Mouse (Mus musculus) CD4-positive, CD25-positive, alpha-beta regulatory T cell, adult 4 months (primary cell): Measurements from ENCODE around the gene Rhox2e. TPM values are rescaled to one million over a fixed set of nuclear protein-coding genes. Genes with fewer than 3 reads are reported as not detected.
"Not testable (repeated sequence)": the region's sequence is repeated elsewhere in the genome, so short reads cannot be mapped to it uniquely, and the experiment has no call there.

Experiments used
- ATAC-seq: one replicate; pipeline ENCODE4 v1.8.0; 2017
- polyA plus RNA-seq, 2 experiments: library from polyadenylated mRNA; unstranded; fragments of 100-300 nt; shearing (Covaris generic); gene quantifications; one replicate each; pipeline ENCODE4 v1.2.1; 2017

The Rhox2e gene
- not detected for polyA plus RNA-seq

DNA sequence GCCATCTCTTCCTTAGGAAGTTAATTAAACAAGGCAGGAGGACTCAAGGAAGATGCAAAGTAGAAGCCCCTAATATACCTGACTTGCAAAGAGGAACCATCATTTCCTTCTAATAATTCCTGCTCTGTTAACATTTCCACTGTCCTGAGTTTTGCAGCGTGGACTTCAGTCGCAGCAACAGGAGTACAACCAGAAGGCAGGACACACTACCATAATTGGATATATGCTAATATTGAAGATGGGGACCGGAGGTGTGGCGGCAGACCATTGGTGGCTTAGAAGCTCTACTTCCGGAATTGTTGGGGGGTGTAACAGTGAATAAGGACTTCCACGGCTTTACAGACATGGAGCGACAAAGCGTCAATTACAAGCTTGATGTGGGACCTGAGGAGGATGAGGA lies at the start of gene Rhox2e:
Rhox2e (plus strand) TSS at position 301 of the 400 bp plus-strand sequence.
- ATAC-seq = not testable (repeated sequence)

DNA sequence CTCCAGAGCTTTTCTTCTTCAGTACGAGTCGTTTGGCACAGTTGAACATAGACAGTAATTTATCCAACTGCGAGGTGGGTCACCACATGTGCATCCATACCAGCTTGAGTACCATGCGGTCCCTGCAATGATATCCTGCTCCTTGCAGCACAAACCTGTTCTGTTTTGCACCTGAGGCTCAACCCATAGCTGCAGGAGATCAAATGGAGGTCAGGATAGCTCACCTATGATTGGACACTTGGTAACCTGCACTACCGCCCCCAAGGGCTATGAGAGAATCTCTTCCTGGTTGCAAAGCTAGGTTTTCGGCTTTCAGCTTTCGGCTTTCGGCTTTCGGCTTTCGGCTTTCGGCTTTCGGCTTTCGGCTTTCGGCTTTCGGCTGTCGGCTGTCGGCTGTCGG lies 16.2 kb upstream of the Rhox2e start, which contains the start of gene Rhox4d:
Rhox4d (plus strand) TSS at position 301 of the 400 bp plus-strand sequence.
- not testable (repeated sequence) for ATAC-seq

DNA sequence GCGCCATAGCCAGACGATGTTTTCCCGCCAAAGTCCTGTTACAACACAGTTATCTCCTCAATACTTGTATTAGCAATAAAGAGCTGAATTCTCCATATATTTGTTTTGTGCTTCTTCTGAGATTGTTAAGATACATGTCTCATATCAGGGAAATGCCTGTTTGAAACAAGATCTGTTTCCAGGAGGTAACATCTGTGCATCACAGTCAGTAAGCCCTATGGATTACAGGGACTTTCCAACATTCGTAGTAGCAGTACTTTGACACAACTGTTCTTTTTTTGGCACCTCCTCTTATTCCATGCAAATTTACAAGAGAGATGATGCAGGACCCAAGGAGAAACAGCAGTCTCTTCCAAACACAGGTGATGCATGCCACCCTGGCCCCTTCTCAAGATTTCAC lies 11.5 kb downstream of the Rhox2e start, which contains the start of gene Rhox3e:
Rhox3e (plus strand) TSS at position 301 of the 400 bp plus-strand sequence.
- ATAC-seq = not testable (repeated sequence)

DNA sequence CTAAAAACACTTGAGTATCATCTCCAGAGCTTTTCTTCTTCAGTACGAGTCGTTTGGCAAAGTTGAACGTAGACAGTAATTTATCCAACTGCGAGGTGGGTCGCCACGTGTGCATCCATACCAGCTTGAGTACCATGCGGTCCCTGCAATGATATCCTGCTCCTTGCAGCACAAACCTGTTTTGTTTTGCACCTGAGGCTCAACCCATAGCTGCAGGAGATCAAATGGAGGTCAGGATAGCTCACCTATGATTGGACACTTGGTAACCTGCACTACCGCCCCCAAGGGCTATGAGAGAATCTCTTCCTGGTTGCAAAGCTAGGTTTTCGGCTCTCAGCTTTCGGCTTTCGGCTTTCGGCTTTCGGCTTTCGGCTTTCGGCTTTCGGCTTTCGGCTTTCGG lies 26.9 kb downstream of the Rhox2e start, which contains the start of gene Rhox4e:
Rhox4e (plus strand) TSS at position 301 of the 400 bp plus-strand sequence.
- ATAC-seq = not testable (repeated sequence)

DNA sequence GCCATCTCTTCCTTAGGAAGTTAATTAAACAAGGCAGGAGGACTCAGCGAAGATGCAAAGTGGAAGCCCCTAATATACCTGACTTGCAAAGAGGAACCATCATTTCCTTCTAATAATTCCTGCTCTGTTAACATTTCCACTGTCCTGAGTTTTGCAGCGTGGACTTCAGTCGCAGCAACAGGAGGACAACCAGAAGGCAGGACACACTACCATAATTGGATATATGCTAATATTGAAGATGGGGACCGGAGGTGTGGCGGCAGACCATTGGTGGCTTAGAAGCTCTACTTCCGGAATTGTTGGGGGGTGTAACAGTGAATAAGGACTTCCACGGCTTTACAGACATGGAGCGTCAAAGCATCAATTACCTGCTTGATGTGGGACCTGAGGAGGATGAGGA lies 40.9 kb downstream of the Rhox2e start, which contains the start of gene Rhox2f:
Rhox2f (plus strand) TSS at position 301 of the 400 bp plus-strand sequence.
- not testable (repeated sequence) for ATAC-seq

DNA sequence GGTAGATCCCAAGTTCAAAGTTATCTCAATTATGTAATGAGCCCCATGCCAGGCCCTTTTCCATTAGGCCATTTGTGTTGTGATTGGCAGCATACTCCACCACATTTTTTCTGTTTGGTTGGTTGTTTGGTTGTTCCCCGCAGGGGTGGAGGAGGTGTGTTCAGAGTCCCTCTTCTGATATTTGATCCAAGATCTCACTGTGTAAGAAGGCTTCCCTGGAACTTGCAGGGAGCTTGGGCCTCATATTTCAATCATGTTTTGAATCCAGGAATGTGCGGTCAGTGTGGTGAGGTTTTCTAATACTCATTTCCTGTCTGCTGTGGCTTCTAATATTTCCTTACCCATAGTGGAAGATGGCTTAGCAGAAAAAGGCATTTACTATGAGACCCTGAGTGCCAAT lies 42.4 kb downstream of the Rhox2e start:
- not testable (repeated sequence) for ATAC-seq

DNA sequence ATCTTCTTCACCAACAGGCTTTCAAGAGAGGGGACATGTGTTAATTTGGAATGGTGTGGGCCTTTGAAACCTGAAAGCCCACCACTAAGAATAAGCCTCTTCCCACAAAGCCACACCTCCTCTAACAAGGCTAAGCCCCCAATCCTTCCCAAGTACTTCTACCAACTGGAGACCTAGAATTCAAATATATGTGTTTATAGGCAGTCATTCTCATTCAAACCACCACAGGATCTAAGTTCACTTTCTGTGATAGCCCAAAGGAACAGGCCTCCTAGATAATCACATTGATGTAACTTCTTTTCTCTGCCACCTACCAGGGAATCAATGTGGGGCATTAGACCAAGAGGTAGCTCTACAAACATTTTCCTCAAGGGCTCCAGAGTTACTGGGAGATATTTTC lies 50.4 kb downstream of the Rhox2e start, which contains the start of gene Rhox3f:
Rhox3f (plus strand) TSS at position 301 of the 400 bp plus-strand sequence.
- not testable (repeated sequence) for ATAC-seq

Other genes with a start within 250 kb of the Rhox2e start
- not detected for gene Rhox3a2, start 150.4 kb upstream of the Rhox2e start, polyA plus RNA-seq
- under 1 TPM in 1 of 2 experiments, not detected in 1; 0.77 TPM for gene Rhox4a2, start 139.6 kb upstream of the Rhox2e start, polyA plus RNA-seq
- gene Rhox2b, start 118.4 kb upstream of the Rhox2e start, polyA plus RNA-seq = not detected
- gene Rhox4b, start 98.0 kb upstream of the Rhox2e start, polyA plus RNA-seq = not detected
- gene Rhox2c, start 76.8 kb upstream of the Rhox2e start, polyA plus RNA-seq = not detected
- not detected for gene Rhox3c, start 71.9 kb upstream of the Rhox2e start, polyA plus RNA-seq
- not detected for gene Rhox4c, start 50.1 kb upstream of the Rhox2e start, polyA plus RNA-seq
- gene Rhox2d, start 37.0 kb upstream of the Rhox2e start, polyA plus RNA-seq = not detected
- under 1 TPM in 1 of 2 experiments, not detected in 1; 0.46 TPM for gene Rhox4d, start 16.1 kb upstream of the Rhox2e start, polyA plus RNA-seq
- gene Rhox3e, start 11.6 kb downstream of the Rhox2e start, polyA plus RNA-seq = not detected
- not detected for gene Rhox4e, start 27.0 kb downstream of the Rhox2e start, polyA plus RNA-seq
- gene Rhox2f, start 41.0 kb downstream of the Rhox2e start, polyA plus RNA-seq = not detected
- not detected for gene Rhox3f, start 50.5 kb downstream of the Rhox2e start, polyA plus RNA-seq
- gene Rhox4f, start 77.3 kb downstream of the Rhox2e start, polyA plus RNA-seq = not detected
- not detected for gene Rhox3g, start 98.2 kb downstream of the Rhox2e start, polyA plus RNA-seq
- not detected for gene Rhox2g, start 113.0 kb downstream of the Rhox2e start, polyA plus RNA-seq
- gene Rhox4g, start 120.9 kb downstream of the Rhox2e start, polyA plus RNA-seq = not detected
- not detected for gene Rhox3h, start 138.3 kb downstream of the Rhox2e start, polyA plus RNA-seq
- gene Rhox2h, start 142.8 kb downstream of the Rhox2e start, polyA plus RNA-seq = not detected